In the genomic region with DNA sequence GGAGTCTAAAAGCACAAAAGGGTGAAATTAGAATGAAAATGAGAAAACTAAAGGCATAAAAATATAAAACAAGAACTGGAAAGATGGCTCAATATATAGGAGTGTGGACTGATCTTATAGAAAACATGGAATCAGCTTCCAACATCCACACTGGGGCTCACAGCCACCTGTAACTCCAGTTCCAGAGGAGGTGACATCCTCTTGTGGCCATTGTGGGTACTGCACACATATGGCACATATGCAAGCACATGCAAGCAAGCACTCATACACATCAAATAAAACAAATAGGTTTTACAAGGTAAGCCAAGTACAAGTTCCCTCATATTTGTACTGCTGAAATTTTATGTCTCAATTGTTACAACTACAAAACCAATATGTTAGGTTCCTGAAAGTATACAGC, we compare ENCODE assay signal across 10 mouse cellular contexts. TPM values are rescaled to one million over a fixed set of nuclear protein-coding genes. Genes with fewer than 3 reads are reported as not detected.
A peak's percentile ranks its signal among the peaks of the same experiment; 100 is the strongest.
DNase-seq lines count a peak whose midpoint lies in the region; ATAC-seq and TF ChIP-seq lines count a peak whose summit lies in the region.
"Had no signal": no experiment of that assay in that cellular context is flagged by ENCODE, and none has a peak within 500 bp of the region (broad histone marks: within the 10 kb centered on the region; RNA-seq: fewer than 3 reads in every experiment).

No protein-coding gene starts in this region.

- H3K36me3 ChIP-seq in kidney, adult 2 months (ENCODE audit: control insufficient read depth, insufficient read depth, low read length): no peaks in the 10 kb centered on the region
- H3K36me3 ChIP-seq in testis, adult 2 months (ENCODE audit: control insufficient read depth, insufficient read depth, low read length): no peaks in the 10 kb centered on the region
- no peaks in the 10 kb centered on the region for H3K36me3 ChIP-seq in midbrain, embryonic 11.5 days (ENCODE audit: control insufficient read depth, insufficient read depth, low read length)

- no peak for TF ChIP-seq POLR2A in kidney, adult 2 months (IDR thresholded peaks at IDR 0.05; ENCODE audit: low read depth, low read length)
- TF ChIP-seq POLR2A in testis, adult 2 months (IDR thresholded peaks at IDR 0.05; ENCODE audit: control insufficient read depth, low read depth, low read length): no peak

- H3K4me3 ChIP-seq in kidney, adult 2 months (ENCODE audit: insufficient read depth, low read depth, low read length): no peak overlapping the region
- no peak overlapping the region for H3K4me3 ChIP-seq in testis, adult 2 months (ENCODE audit: control insufficient read depth, low read depth, low read length)
- no peak overlapping the region for H3K4me3 ChIP-seq in midbrain, embryonic 11.5 days (ENCODE audit: low read depth, low read length)

- no peak for ATAC-seq in midbrain, embryonic 11.5 days (ENCODE audit: low FRiP score)

- no peak overlapping the region for H3K4me2 ChIP-seq in midbrain, embryonic 11.5 days
- H3K4me2 ChIP-seq: hindbrain, embryonic 14.5 days had no signal

- H3K27ac ChIP-seq in kidney, adult 2 months (ENCODE audit: insufficient read depth, low read depth, low read length): no peak overlapping the region
- H3K27ac ChIP-seq in testis, adult 2 months (ENCODE audit: control insufficient read depth, insufficient read depth, low read depth, low read length): no peak overlapping the region
- no peak overlapping the region for H3K27ac ChIP-seq in midbrain, embryonic 11.5 days (ENCODE audit: low read depth, low read length)
- H3K27ac ChIP-seq: hindbrain, embryonic 14.5 days had no signal

- TF ChIP-seq CTCF in kidney, adult 2 months (conservative IDR thresholded peaks at IDR 0.05; ENCODE audit: insufficient read depth, insufficient read length, low read depth, low read length): peak; percentile 30; the same call in 1 of the 2 replicates
- TF ChIP-seq CTCF in testis, adult 2 months (IDR thresholded peaks at IDR 0.05; ENCODE audit: control insufficient read depth, insufficient read depth, insufficient replicate concordance, low read depth, low read length): peak; percentile 55; the same call in 1 of the 2 replicates

- no peaks in the 10 kb centered on the region for H3K4me1 ChIP-seq in kidney, adult 2 months (ENCODE audit: control insufficient read depth, insufficient read depth, low read length)
- H3K4me1 ChIP-seq in testis, adult 2 months (ENCODE audit: control insufficient read depth, insufficient read depth, low read length): no peaks in the 10 kb centered on the region
- no peaks in the 10 kb centered on the region for H3K4me1 ChIP-seq in midbrain, embryonic 11.5 days (ENCODE audit: control insufficient read depth, insufficient read depth, low read length)

- no peaks in the 10 kb centered on the region for H3K27me3 ChIP-seq in kidney, adult 2 months (replicated peaks; ENCODE audit: control insufficient read depth, insufficient read depth, low read length)
- no peaks in the 10 kb centered on the region for H3K27me3 ChIP-seq in testis, adult 2 months (ENCODE audit: control insufficient read depth, insufficient read depth, low read length)
- no peaks in the 10 kb centered on the region for H3K27me3 ChIP-seq in midbrain, embryonic 11.5 days (ENCODE audit: control insufficient read depth, insufficient read depth, low read length)

- H3K9me3 ChIP-seq in midbrain, embryonic 11.5 days (ENCODE audit: control insufficient read depth, low read length): no peaks in the 10 kb centered on the region

- DNase-seq in kidney, adult 2 months: peak; percentile 2
- DNase-seq in kidney, adult 11 months: no peak
- DNase-seq in testis, postnatal 10 days (ENCODE audit: low spot score): no peak
- DNase-seq in induced T-regulatory cell, adult 2 months (ENCODE audit: low read depth): peak; percentile 33
- no peak for DNase-seq in urinary bladder, postnatal 14 days (ENCODE audit: low spot score)
- no peak for DNase-seq in midbrain, embryonic 11.5 days (ENCODE audit: low spot score, missing footprints)
- DNase-seq: gastrocnemius, postnatal 36 days; lung, adult 2 months had no signal

- no peak overlapping the region for H3K9ac ChIP-seq in midbrain, embryonic 11.5 days (ENCODE audit: low read length)
- H3K9ac ChIP-seq: hindbrain, embryonic 14.5 days had no signal

RNA-seq across cellular contexts. Expression of gene Kcnh8, which starts 46.7 kb away (rescaled TPM):
- polyA plus RNA-seq in kidney, adult 2 months (2012; rRNA removed): 0.08 TPM in 1 of 2 replicates, not detected in the other
- 2.8 and 4.1 TPM in 2 replicates for polyA plus RNA-seq in testis, adult 2 months (2012; rRNA removed)
- polyA plus RNA-seq in midbrain, embryonic 11.5 days (2014; fragmentation: Nextera tagmentation; extraction: Ambion mirVana): 1.9 TPM in 2 replicates

Comparison
In these comparisons a context has a peak if more than half of its experiments do, and no peak if none do; other contexts are left out.
1. DNase-seq: peak in kidney, adult 2 months (single experiment) and induced T-regulatory cell, adult 2 months (single experiment); none in kidney, adult 11 months (single experiment), testis, postnatal 10 days (single experiment), urinary bladder, postnatal 14 days (single experiment) and midbrain, embryonic 11.5 days (single experiment).